Mouse (Mus musculus): ENCODE measurements around the gene Hcn2. TPM values are rescaled to one million over a fixed set of nuclear protein-coding genes. Genes with fewer than 3 reads are reported as not detected.

Hcn2 gene
- total and polyA plus RNA-seq, 3 experiments = 0.21 to 2.2 (median 0.44) TPM

- Histone ChIP-seq H3K9ac (ENCODE audit: insufficient read depth, low read depth) (no peak overlapping the region), H3K36me3 (replicated peaks in 1 of 2; ENCODE audit: control insufficient read depth in 1 of 2, insufficient read depth in 1 of 2, low read length in 1 of 2) (no peaks in the 10 kb centered on the region), H3K4me3 (replicated peaks in 1 of 3; ENCODE audit: low read depth in 2 of 3, low read length in 2 of 3, poor library complexity in 1 of 3) (peak overlapping the region; percentile 20 to 69 (median 41)), H3K27ac (ENCODE audit: insufficient read depth, low read depth) (no peak overlapping the region), H3K9me3 (replicated peaks; ENCODE audit: low read length) (no peaks in the 10 kb centered on the region), H3K4me2 (ENCODE audit: insufficient read depth, low read depth, poor library complexity, severe bottlenecking) (peak overlapping the region; percentile 96), H3K79me2 (replicated peaks; ENCODE audit: control insufficient read depth, extremely low read depth, insufficient read depth, poor library complexity, severe bottlenecking) (no peaks in the 10 kb centered on the region), H3K4me1 (ENCODE audit: control insufficient read depth in 1 of 2, insufficient read depth in 2 of 2) (peaks cover 14 to 37% of the 10 kb centered on the region in 2 experiments), H3K27me3 (replicated peaks) (peaks cover 66% of the 10 kb centered on the region)
- peak; percentile 83 for DNase-seq (ENCODE audit: extremely low read depth)
- dilution Hi-C loops (cut with MboI; ENCODE audit: extremely low pct_ligation_motif_present, extremely low pct_unique_long_range_greater_than_20kb, low sequenced_read_pairs) = no loop called here
- in situ Hi-C loops (cut with MboI; ENCODE audit: low pct_ligation_motif_present, low pct_unique_long_range_greater_than_20kb, low sequenced_read_pairs) = loop anchor here (5.0 kb wide), 1 partner anchor 88 kb away; no protein-coding TSS in a partner anchor
- no peak for TF ChIP-seq CHD2 (IDR thresholded peaks at IDR 0.05; ENCODE audit: low read length)
- TF ChIP-seq NELFE (IDR thresholded peaks at IDR 0.05; ENCODE audit: low read depth, low read length) = no peak
- no peak for TF ChIP-seq KAT2A (IDR thresholded peaks at IDR 0.05; ENCODE audit: insufficient replicate concordance, low read length)
- TF ChIP-seq ELF1 (IDR thresholded peaks at IDR 0.05; ENCODE audit: low read depth, low read length) = no peak
- no peak for TF ChIP-seq USF1 (IDR thresholded peaks at IDR 0.05; ENCODE audit: low read depth, low read length)
- TF ChIP-seq HCFC1 (IDR thresholded peaks at IDR 0.05; ENCODE audit: low read depth, low read length) = no peak
- TF ChIP-seq ZKSCAN1 (IDR thresholded peaks at IDR 0.05; ENCODE audit: borderline replicate concordance, low read depth, low read length) = no peak
Observed at GRCm38 (mm10) chr10:79780664-79781015, 64.2 kb downstream of the Hcn2 start.

- H3K27me3 ChIP-seq (replicated peaks) = peaks cover 64% of the 10 kb centered on the region
- in situ Hi-C loops (cut with MboI; ENCODE audit: low pct_ligation_motif_present, low pct_unique_long_range_greater_than_20kb, low sequenced_read_pairs) = loop anchor here (5.0 kb wide), 1 partner anchor 89 kb away; no protein-coding TSS in a partner anchor
- TF ChIP-seq PAX5 (IDR thresholded peaks at IDR 0.05; ENCODE audit: low read length) (no peak), RAD21 (IDR thresholded peaks at IDR 0.05; ENCODE audit: low read depth, low read length) (no peak), ZNF384 (IDR thresholded peaks at IDR 0.05; ENCODE audit: low read depth, low read length) (no peak), ZMIZ1 (IDR thresholded peaks at IDR 0.05; ENCODE audit: low read depth, low read length) (no peak), GABPA (IDR thresholded peaks at IDR 0.05; ENCODE audit: insufficient replicate concordance, low read depth, low read length) (no peak), ETS1 (conservative IDR thresholded peaks at IDR 0.05; ENCODE audit: low read depth, low read length) (no peak), USF2 (conservative IDR thresholded peaks at IDR 0.05; ENCODE audit: low read depth, low read length) (no peak), KAT2A (IDR thresholded peaks at IDR 0.05; ENCODE audit: insufficient replicate concordance, low read length) (no peak), POLR2A (IDR thresholded peaks at IDR 0.05; ENCODE audit: low read depth, low read length) (no peak), MAZ (IDR thresholded peaks at IDR 0.05; ENCODE audit: low read depth, low read length) (no peak)
Observed at GRCm38 (mm10) chr10:79781139-79781538, 64.7 kb downstream of the Hcn2 start.

More at GRCm38 (mm10) chr10:79781139-79781538, 64.7 kb downstream of the Hcn2 start:
- Histone ChIP-seq H3K27ac (ENCODE audit: insufficient read depth, low read depth) (no peak overlapping the region), H3K79me2 (replicated peaks; ENCODE audit: control insufficient read depth, extremely low read depth, insufficient read depth, poor library complexity, severe bottlenecking) (no peaks in the 10 kb centered on the region), H3K4me2 (ENCODE audit: insufficient read depth, low read depth, poor library complexity, severe bottlenecking) (peak overlapping the region; percentile 96), H3K9me3 (replicated peaks; ENCODE audit: low read length) (no peaks in the 10 kb centered on the region), H3K4me3 (replicated peaks in 1 of 3; ENCODE audit: low read depth in 2 of 3, low read length in 2 of 3, poor library complexity in 1 of 3) (peak overlapping the region; percentile 20 to 69 (median 41)), H3K9ac (ENCODE audit: insufficient read depth, low read depth) (no peak overlapping the region), H3K36me3 (replicated peaks in 1 of 2; ENCODE audit: control insufficient read depth in 1 of 2, insufficient read depth in 1 of 2, low read length in 1 of 2) (no peaks in the 10 kb centered on the region), H3K4me1 (ENCODE audit: control insufficient read depth in 1 of 2, insufficient read depth in 2 of 2) (peaks cover 14 to 37% of the 10 kb centered on the region in 2 experiments)
- no peak for DNase-seq (ENCODE audit: extremely low read depth)
- dilution Hi-C loops (cut with MboI; ENCODE audit: extremely low pct_ligation_motif_present, extremely low pct_unique_long_range_greater_than_20kb, low sequenced_read_pairs) = no loop called here

All from CH12.LX (cell line).